Mouse (Mus musculus) forebrain, embryonic 15.5 days (tissue): ENCODE measurements around the gene Uqcc3. TPM values are rescaled to one million over a fixed set of nuclear protein-coding genes. Genes with fewer than 3 reads are reported as not detected.
"Not testable (repeated sequence)": the region's sequence is repeated elsewhere in the genome, so short reads cannot be mapped to it uniquely, and the experiment has no call there.

Source experiments
- ATAC-seq: fragments of 200-750 bp; cut with Nextera tagmentation; replicated peaks from 2 replicates; pipeline ENCODE4 v1.8.0; 2017; ENCODE audit warnings: mild to moderate bottlenecking, moderate TSS enrichment, moderate library complexity
- H3K27ac ChIP-seq: fragments of 300-500 bp; sonication (generic); replicated peaks from 2 replicates; pipeline ENCODE4 v1.5.1; 2015; ENCODE audit warnings: mild to moderate bottlenecking, inconsistent platforms
- H3K27me3 ChIP-seq: fragments of 300-500 bp; sonication (generic); 2 replicates; pipeline ENCODE4 v1.6.1; 2015; ENCODE audit warnings: inconsistent platforms
- H3K36me3 ChIP-seq: fragments of 300-500 bp; sonication (generic); 2 replicates; pipeline ENCODE4 v1.6.1; 2015; ENCODE audit warnings: mild to moderate bottlenecking, inconsistent platforms
- H3K4me1 ChIP-seq: fragments of 300-500 bp; sonication (generic); 2 replicates; pipeline ENCODE4 v1.6.1; 2015; ENCODE audit warnings: inconsistent platforms
- H3K4me2 ChIP-seq: fragments of 300-500 bp; sonication (generic); replicated peaks from 2 replicates; pipeline ENCODE4 v1.6.1; 2015; ENCODE audit warnings: mild to moderate bottlenecking, inconsistent platforms
- H3K4me3 ChIP-seq: fragments of 300-500 bp; sonication (generic); 2 replicates; pipeline ENCODE4 v1.5.1; 2015; ENCODE audit warnings: mild to moderate bottlenecking, inconsistent platforms
- H3K9ac ChIP-seq: fragments of 300-500 bp; sonication (generic); replicated peaks from 2 replicates; pipeline ENCODE4 v1.6.1; 2015; ENCODE audit warnings: mild to moderate bottlenecking, inconsistent platforms
- H3K9me3 ChIP-seq: fragments of 300-500 bp; sonication (generic); 2 replicates; pipeline ENCODE4 v1.6.1; 2016; ENCODE audit warnings: inconsistent platforms
- WGBS: fragments of 180-500 bp; shearing (Covaris S2); methylation state at CpG from one replicate; pipeline ENCODE4 v1.1.7; 2015; ENCODE audit warnings: mixed read lengths; 5-methylcytosine and 5-hydroxymethylcytosine counted together
- microRNA-seq: library from miRNA; unstranded; fragments of <30 nt; microRNA quantifications from one replicate; pipeline ENCODE4, GENCODE M21; 2016
- polyA plus RNA-seq: library from polyadenylated mRNA; unstranded; fragments of >200 nt; fragmentation: Nextera tagmentation; extraction: Ambion mirVana; gene quantifications from 2 replicates; pipeline ENCODE4 v1.2.1, GENCODE M21; 2015

Uqcc3 gene
- polyA plus RNA-seq, 1 experiment from 2014 or later, result 55.4 TPM

- H3K27me3 ChIP-seq, result no peaks in the 10 kb centered on the region
- peak overlapping the region; percentile 75 for H3K9ac ChIP-seq
- no peaks in the 10 kb centered on the region for H3K9me3 ChIP-seq
- H3K4me3 ChIP-seq, result peak overlapping the region; percentile 60
- H3K36me3 ChIP-seq, result peaks cover 18% of the 10 kb centered on the region
- 13% methylated on average over 29 of the region's 29 CpGs for WGBS
- H3K4me1 ChIP-seq, result peaks cover 25% of the 10 kb centered on the region
- peak overlapping the region; percentile 98 for H3K27ac ChIP-seq
- peak; percentile 32 for ATAC-seq
- peak overlapping the region; percentile 71 for H3K4me2 ChIP-seq
These were observed 40.6 kb downstream of the Uqcc3 start for GRCm38 (mm10) chr19:8839908-8840791.

GRCm38 (mm10) chr19:8839103-8839907, 41.4 kb downstream of the Uqcc3 start, which contains the start of gene Gng3:
Gng3 (minus strand) TSS chr19:8839194.
- Histone ChIP-seq H3K4me3 (peak within 1 kb of the TSS; percentile 60), H3K9me3 (no peaks in the 10 kb centered on the region), H3K27ac (peak within 1 kb of the TSS; percentile 98), H3K36me3 (peaks cover 26% of the 10 kb centered on the region), H3K4me2 (peak within 1 kb of the TSS; percentile 71), H3K4me1 (peaks cover 25% of the 10 kb centered on the region), H3K9ac (peak within 1 kb of the TSS; percentile 75), H3K27me3 (no peaks in the 10 kb centered on the region)
- ATAC-seq, result peak; percentile 85
- WGBS, result 27% methylated on average over 11 of the region's 11 CpGs

GRCm38 (mm10) chr19:8838041-8838730, 42.5 kb downstream of the Uqcc3 start:
- peak; percentile 5; the same call in 1 of the 2 replicates for ATAC-seq
- H3K9me3 ChIP-seq, result no peaks in the 10 kb centered on the region
- WGBS, result 8% methylated on average over 15 of the region's 15 CpGs
- H3K4me2 ChIP-seq, result peak overlapping the region; percentile 71
- peaks cover 37% of the 10 kb centered on the region for H3K36me3 ChIP-seq
- peak overlapping the region; percentile 60 for H3K4me3 ChIP-seq
- peak overlapping the region; percentile 98 for H3K27ac ChIP-seq
- H3K27me3 ChIP-seq, result no peaks in the 10 kb centered on the region
- H3K9ac ChIP-seq, result peak overlapping the region; percentile 75
- peaks cover 25% of the 10 kb centered on the region for H3K4me1 ChIP-seq

- under 1% methylated on average over 38 of the region's 38 CpGs for WGBS
- peak within 1 kb of the TSS; percentile 71 for H3K4me2 ChIP-seq
These were observed 43.4 kb downstream of the Uqcc3 start, which contains the start of gene Bscl2 for GRCm38 (mm10) chr19:8837251-8837791. Bscl2 (plus strand) TSS chr19:8837467.

GRCm38 (mm10) chr19:8836327-8836726, 44.4 kb downstream of the Uqcc3 start:
- WGBS, result 97% methylated on average over 10 of the region's 10 CpGs
- H3K4me2 ChIP-seq, result peak overlapping the region; percentile 71; the same call in 1 of the 2 replicates

More at GRCm38 (mm10) chr19:8837251-8837791, 43.4 kb downstream of the Uqcc3 start, which contains the start of gene Bscl2:
- no peaks in the 10 kb centered on the region for H3K27me3 ChIP-seq
- H3K9me3 ChIP-seq, result no peaks in the 10 kb centered on the region
- peak; percentile 71 for ATAC-seq
- peaks cover 25% of the 10 kb centered on the region for H3K4me1 ChIP-seq
- peak within 1 kb of the TSS; percentile 60 for H3K4me3 ChIP-seq
- H3K36me3 ChIP-seq, result peaks cover 40% of the 10 kb centered on the region
- H3K9ac ChIP-seq, result peak within 1 kb of the TSS; percentile 75
- peak within 1 kb of the TSS; percentile 98 for H3K27ac ChIP-seq

GRCm38 (mm10) chr19:8832971-8833370, 47.8 kb downstream of the Uqcc3 start:
- no peaks in the 10 kb centered on the region for H3K27me3 ChIP-seq
- no peaks in the 10 kb centered on the region for H3K9me3 ChIP-seq

More at GRCm38 (mm10) chr19:8836327-8836726, 44.4 kb downstream of the Uqcc3 start:
- not testable (repeated sequence) for H3K27me3 ChIP-seq, H3K9me3 ChIP-seq, ATAC-seq, H3K4me3 ChIP-seq, H3K9ac ChIP-seq
- Histone ChIP-seq H3K4me1 (peaks cover 23% of the 10 kb centered on the region), H3K36me3 (peaks cover 44% of the 10 kb centered on the region), H3K27ac (peak overlapping the region; percentile 98; the same call in 1 of the 2 replicates)

GRCm38 (mm10) chr19:8831262-8831661, 49.5 kb downstream of the Uqcc3 start:
- no peak overlapping the region; the same call in 1 of the 2 replicates for H3K27ac ChIP-seq

More at GRCm38 (mm10) chr19:8832971-8833370, 47.8 kb downstream of the Uqcc3 start:
- Histone ChIP-seq H3K4me3 (no peak overlapping the region), H3K36me3 (peaks cover 78% of the 10 kb centered on the region), H3K9ac (no peak overlapping the region), H3K4me1 (no peaks in the 10 kb centered on the region), H3K4me2 (no peak overlapping the region), H3K27ac (no peak overlapping the region)
- WGBS, result 88% methylated on average over 4 of the region's 4 CpGs
- ATAC-seq, result no peak

GRCm38 (mm10) chr19:8830664-8831063, 50.1 kb downstream of the Uqcc3 start:
- WGBS, result 80% methylated on average over 8 of the region's 8 CpGs
- H3K27me3 ChIP-seq, result no peaks in the 10 kb centered on the region
- ATAC-seq, result 0 out of 2 replicates have a peak, but pooled peaks have one; percentile 32

More at GRCm38 (mm10) chr19:8831262-8831661, 49.5 kb downstream of the Uqcc3 start:
- Histone ChIP-seq H3K27me3 (no peaks in the 10 kb centered on the region), H3K9me3 (no peaks in the 10 kb centered on the region), H3K4me1 (no peaks in the 10 kb centered on the region), H3K4me2 (no peak overlapping the region), H3K36me3 (peaks cover 94% of the 10 kb centered on the region), H3K9ac (no peak overlapping the region), H3K4me3 (no peak overlapping the region)
- no peak for ATAC-seq
- 75% methylated on average over 11 of the region's 11 CpGs for WGBS

More at GRCm38 (mm10) chr19:8830664-8831063, 50.1 kb downstream of the Uqcc3 start:
- no peak overlapping the region for H3K9ac ChIP-seq
- H3K36me3 ChIP-seq, result peaks cover 94% of the 10 kb centered on the region
- H3K4me1 ChIP-seq, result no peaks in the 10 kb centered on the region
- 0 out of 2 replicates have a peak overlapping the region, but pooled peaks have one; percentile 17 for H3K27ac ChIP-seq
- H3K9me3 ChIP-seq, result no peaks in the 10 kb centered on the region
- H3K4me3 ChIP-seq, result no peak overlapping the region
- no peak overlapping the region for H3K4me2 ChIP-seq

Small RNAs within 50 kb of the gene (microRNA-seq; reads per million reads assigned to microRNA genes)
- gene Mir5136, result not detected

Other genes with a start within 250 kb of the Uqcc3 start
- 5.1 and 5.4 TPM in 2 replicates for gene Chrm1, start 217.1 kb downstream of the Uqcc3 start, polyA plus RNA-seq
- gene Slc3a2, start 157.6 kb downstream of the Uqcc3 start, polyA plus RNA-seq, result 164 and 171 TPM in 2 replicates
- gene Wdr74, start 145.1 kb downstream of the Uqcc3 start, polyA plus RNA-seq, result 96.5 and 97.4 TPM in 2 replicates
- 1.5 and 2.5 TPM in 2 replicates for gene 1700092M07Rik, start 140.2 kb downstream of the Uqcc3 start, polyA plus RNA-seq
- 130 and 133 TPM in 2 replicates for gene Stx5a, start 139.5 kb downstream of the Uqcc3 start, polyA plus RNA-seq
- gene Nxf1, start 123.8 kb downstream of the Uqcc3 start, polyA plus RNA-seq, result 187 and 192 TPM in 2 replicates
- 249 and 250 TPM in 2 replicates for gene Tmem223, start 109.9 kb downstream of the Uqcc3 start, polyA plus RNA-seq
- gene Tmem179b, start 106.5 kb downstream of the Uqcc3 start, polyA plus RNA-seq, result 27.4 and 33.9 TPM in 2 replicates
- gene Taf6l, start 94.5 kb downstream of the Uqcc3 start, polyA plus RNA-seq, result 32.2 and 34.1 TPM in 2 replicates
- 162 and 169 TPM in 2 replicates for gene Polr2g, start 82.3 kb downstream of the Uqcc3 start, polyA plus RNA-seq
- gene Zbtb3, start 78.4 kb downstream of the Uqcc3 start, polyA plus RNA-seq, result 8.3 and 9.6 TPM in 2 replicates
- 68.4 and 72.7 TPM in 2 replicates for gene Ttc9c, start 61.6 kb downstream of the Uqcc3 start, polyA plus RNA-seq
- gene Hnrnpul2, start 60.9 kb downstream of the Uqcc3 start, polyA plus RNA-seq, result 5.9 and 6.1 TPM in 2 replicates
- gene AC129217.1, start 51.1 kb downstream of the Uqcc3 start, polyA plus RNA-seq, result not detected in 2 replicates
- 80.7 and 85.2 TPM in 2 replicates for gene Bscl2, start 43.5 kb downstream of the Uqcc3 start, polyA plus RNA-seq
- 272 and 281 TPM in 2 replicates for gene Gng3, start 41.7 kb downstream of the Uqcc3 start, polyA plus RNA-seq
- 0.53 and 0.60 TPM in 2 replicates for gene Lrrn4cl, start 30.2 kb downstream of the Uqcc3 start, polyA plus RNA-seq
- gene Ubxn1, start 9.4 kb downstream of the Uqcc3 start, polyA plus RNA-seq, result 178 and 181 TPM in 2 replicates
- gene Lbhd1, start 2.8 kb upstream of the Uqcc3 start, polyA plus RNA-seq, result 59.1 and 74.7 TPM in 2 replicates
- not detected in 2 replicates for gene Gm49403, start 3.0 kb upstream of the Uqcc3 start, polyA plus RNA-seq
- 53.9 and 55.0 TPM in 2 replicates for gene 1810009A15Rik, start 7.9 kb upstream of the Uqcc3 start, polyA plus RNA-seq
- gene Gm49416, start 8.0 kb upstream of the Uqcc3 start, polyA plus RNA-seq, result 0.25 TPM in 1 of 2 replicates, not detected in the other
- 42.0 and 43.7 TPM in 2 replicates for gene Ints5, start 12.1 kb upstream of the Uqcc3 start, polyA plus RNA-seq
- 88.1 and 89.6 TPM in 2 replicates for gene Ganab, start 17.1 kb upstream of the Uqcc3 start, polyA plus RNA-seq
- gene B3gat3, start 39.5 kb upstream of the Uqcc3 start, polyA plus RNA-seq, result 78.9 and 81.0 TPM in 2 replicates
- gene Rom1, start 48.4 kb upstream of the Uqcc3 start, polyA plus RNA-seq, result 0.87 and 1.5 TPM in 2 replicates
- 10.4 and 11.7 TPM in 2 replicates for gene Eml3, start 48.6 kb upstream of the Uqcc3 start, polyA plus RNA-seq
- gene Mta2, start 61.0 kb upstream of the Uqcc3 start, polyA plus RNA-seq, result 171 and 175 TPM in 2 replicates
- gene Tut1, start 72.9 kb upstream of the Uqcc3 start, polyA plus RNA-seq, result 34.1 and 34.7 TPM in 2 replicates
- 336 and 348 TPM in 2 replicates for gene Eef1g, start 86.1 kb upstream of the Uqcc3 start, polyA plus RNA-seq
- 2.6 and 3.7 TPM in 2 replicates for gene Ahnak, start 108.4 kb upstream of the Uqcc3 start, polyA plus RNA-seq
- gene Scgb1a1, start 207.0 kb upstream of the Uqcc3 start, polyA plus RNA-seq, result not detected in 2 replicates